Mouse (Mus musculus) G1E (cell line): ENCODE measurements around the gene D430041D05Rik.

Experiments used
- CTCF ChIP-seq: IDR thresholded peaks from 2 replicates; pipeline ENCODE4 v1.5.1; 2012; ENCODE audit warnings: low read depth, low read length, inconsistent platforms, mixed read lengths
- GATA1 ChIP-seq: IDR thresholded peaks from 2 replicates; pipeline ENCODE4 v1.6.1; 2012; ENCODE audit warnings: borderline replicate concordance, low read length, inconsistent platforms, mixed read lengths
- POLR2AphosphoS5 ChIP-seq: IDR thresholded peaks from 2 replicates; pipeline ENCODE4 v1.6.1; 2012; ENCODE audit warnings: low read depth, low read length, inconsistent platforms; ENCODE audit not compliant: insufficient replicate concordance
- TAL1 ChIP-seq: conservative IDR thresholded peaks from 2 replicates; pipeline ENCODE4 v1.6.1; 2012; ENCODE audit warnings: low read depth, low read length, inconsistent platforms, mixed read lengths

DNA sequence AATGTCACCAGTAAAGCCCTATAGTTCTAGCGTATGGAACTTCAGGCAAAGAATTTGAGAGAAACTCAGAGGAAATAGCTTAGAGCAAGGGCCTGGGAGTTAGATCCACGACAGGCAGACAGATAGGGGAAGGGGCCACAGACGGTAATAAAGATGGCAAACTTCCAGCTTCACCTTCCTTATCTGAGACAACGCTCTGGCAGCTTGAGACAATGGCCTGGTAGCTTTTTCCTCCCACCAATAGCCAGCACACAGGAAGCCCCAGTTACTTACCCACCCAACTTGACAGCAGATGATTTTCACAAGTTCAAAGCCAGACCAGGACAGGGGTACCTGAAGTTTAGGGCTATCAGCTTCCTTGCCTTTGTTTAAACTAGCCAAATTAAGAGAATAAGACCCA is 226.5 kb downstream of the D430041D05Rik start:
- no peak for TF ChIP-seq CTCF
- TF ChIP-seq POLR2AphosphoS5: no peak
- no peak for TF ChIP-seq GATA1
- TF ChIP-seq TAL1: no peak
